Mouse (Mus musculus): Measurements from ENCODE around the gene Son. TPM values are rescaled to one million over a fixed set of nuclear protein-coding genes. Genes with fewer than 3 reads are reported as not detected.

Son gene
- polyA plus RNA-seq, 1 experiment from 2014 or later: 162 TPM

DNA sequence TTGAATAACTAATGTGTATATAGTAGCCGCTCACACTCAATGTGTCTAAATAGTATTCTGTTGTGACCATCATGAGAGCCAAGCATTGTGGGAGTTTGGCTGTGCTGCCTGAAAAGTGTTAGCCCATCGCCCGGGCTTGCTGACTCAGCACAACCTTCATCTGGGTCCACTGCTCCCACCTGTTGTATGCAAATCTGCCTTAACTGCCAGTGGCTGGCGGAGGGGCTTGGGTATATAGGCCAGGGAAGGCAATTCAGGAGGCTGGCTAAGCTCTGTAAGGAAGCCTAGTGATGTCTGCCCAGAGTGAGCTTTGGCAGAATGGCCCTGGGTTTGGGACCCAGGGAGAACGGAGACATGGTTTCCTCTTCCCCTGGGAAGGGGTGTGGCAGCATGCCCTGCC is 27.1 kb upstream of the Son start:
- Histone ChIP-seq H3K4me3 (no peak overlapping the region), H3K4me1 (no peaks in the 10 kb centered on the region), H3K9ac (no peak overlapping the region), H3K27ac (no peak overlapping the region), H3K9me3 (replicated peaks) (no peaks in the 10 kb centered on the region), H3K4me2 (replicated peaks) (no peak overlapping the region), H3K36me3 (peaks cover 46% of the 10 kb centered on the region), H3K27me3 (no peaks in the 10 kb centered on the region)
- ATAC-seq (ENCODE audit: low FRiP score): no peak
- 93% methylated on average over 5 of the region's 5 CpGs for WGBS

DNA sequence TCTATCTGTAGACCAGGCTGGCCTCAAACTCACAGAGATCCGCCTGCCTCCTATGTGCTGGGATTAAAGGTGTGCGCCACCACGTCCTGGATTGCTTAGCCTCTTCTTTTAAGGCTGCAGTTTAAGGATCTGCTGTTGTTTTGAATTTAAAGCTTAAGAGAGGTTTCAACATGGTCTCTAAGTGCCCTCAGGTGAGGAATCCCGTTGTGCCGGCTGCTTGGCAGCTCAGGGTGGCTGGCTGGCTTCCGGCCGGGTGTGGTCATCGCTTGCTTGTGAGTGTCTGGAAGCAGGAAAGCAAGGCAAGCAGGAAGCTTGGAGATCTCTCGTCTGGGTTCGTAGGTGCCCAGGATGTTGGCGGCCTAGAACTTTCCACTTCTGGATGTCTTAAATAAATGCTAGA is 26.3 kb upstream of the Son start:
- Histone ChIP-seq H3K9ac (no peak overlapping the region), H3K4me2 (replicated peaks) (no peak overlapping the region), H3K27ac (no peak overlapping the region), H3K27me3 (no peaks in the 10 kb centered on the region), H3K9me3 (replicated peaks) (no peaks in the 10 kb centered on the region), H3K36me3 (peaks cover 54% of the 10 kb centered on the region), H3K4me1 (no peaks in the 10 kb centered on the region), H3K4me3 (no peak overlapping the region)
- no peak for ATAC-seq (ENCODE audit: low FRiP score)
- 95% methylated on average over 11 of the region's 11 CpGs for WGBS

DNA sequence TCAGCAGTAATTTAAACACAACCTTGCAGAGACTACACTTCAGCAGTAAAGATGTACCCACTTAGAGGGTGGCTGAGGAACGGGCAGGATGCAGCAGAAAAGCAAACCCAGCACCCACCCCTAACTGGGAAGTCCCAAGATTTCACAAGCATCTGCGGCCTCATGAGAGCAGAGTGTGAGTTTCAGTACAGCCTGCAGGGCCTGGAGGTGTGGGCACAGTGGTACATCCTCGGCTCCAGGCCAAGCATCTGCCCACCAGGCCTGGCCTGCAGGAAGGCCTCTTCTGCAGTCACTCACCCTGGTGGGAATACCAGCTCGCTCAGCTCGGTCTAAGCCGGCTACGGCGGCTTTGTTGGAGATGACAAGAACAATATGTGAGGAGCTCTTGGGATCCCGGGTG is 24.2 kb upstream of the Son start:
- WGBS: 96% methylated on average over 9 of the region's 9 CpGs
- H3K9ac ChIP-seq: no peak overlapping the region
- H3K4me3 ChIP-seq: no peak overlapping the region
- H3K9me3 ChIP-seq (replicated peaks): no peaks in the 10 kb centered on the region
- no peaks in the 10 kb centered on the region for H3K27me3 ChIP-seq
- H3K4me1 ChIP-seq: no peaks in the 10 kb centered on the region
- no peak overlapping the region for H3K4me2 ChIP-seq (replicated peaks)
- H3K27ac ChIP-seq: no peak overlapping the region
- ATAC-seq (ENCODE audit: low FRiP score): no peak
- H3K36me3 ChIP-seq: peaks cover 73% of the 10 kb centered on the region

DNA sequence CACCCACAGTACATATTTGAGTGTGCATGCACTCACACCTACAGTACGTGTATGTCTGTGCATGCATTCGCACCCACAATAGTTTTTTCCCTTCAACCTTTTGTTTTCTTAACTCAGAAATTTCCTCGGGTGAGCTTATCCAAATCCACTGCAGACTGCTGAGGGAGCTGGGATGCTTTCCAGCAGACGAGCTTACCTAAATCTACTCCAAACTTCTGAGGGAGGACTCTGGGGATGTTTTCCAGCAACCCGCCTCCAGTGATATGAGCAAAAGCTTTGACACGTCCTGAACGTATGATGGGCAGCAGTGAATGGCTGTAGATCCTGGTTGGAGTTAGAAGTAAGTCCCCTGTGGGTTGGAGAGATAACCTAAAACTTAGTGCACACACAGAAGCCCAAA is 19.5 kb upstream of the Son start:
- H3K9ac ChIP-seq: no peak overlapping the region
- no peak for ATAC-seq (ENCODE audit: low FRiP score)
- 87% methylated on average over 7 of the region's 7 CpGs for WGBS
- no peaks in the 10 kb centered on the region for H3K4me1 ChIP-seq
- no peak overlapping the region for H3K4me2 ChIP-seq (replicated peaks)
- no peak overlapping the region for H3K27ac ChIP-seq
- peaks cover 83% of the 10 kb centered on the region for H3K36me3 ChIP-seq
- no peaks in the 10 kb centered on the region for H3K9me3 ChIP-seq (replicated peaks)
- H3K4me3 ChIP-seq: no peak overlapping the region
- H3K27me3 ChIP-seq: no peaks in the 10 kb centered on the region

DNA sequence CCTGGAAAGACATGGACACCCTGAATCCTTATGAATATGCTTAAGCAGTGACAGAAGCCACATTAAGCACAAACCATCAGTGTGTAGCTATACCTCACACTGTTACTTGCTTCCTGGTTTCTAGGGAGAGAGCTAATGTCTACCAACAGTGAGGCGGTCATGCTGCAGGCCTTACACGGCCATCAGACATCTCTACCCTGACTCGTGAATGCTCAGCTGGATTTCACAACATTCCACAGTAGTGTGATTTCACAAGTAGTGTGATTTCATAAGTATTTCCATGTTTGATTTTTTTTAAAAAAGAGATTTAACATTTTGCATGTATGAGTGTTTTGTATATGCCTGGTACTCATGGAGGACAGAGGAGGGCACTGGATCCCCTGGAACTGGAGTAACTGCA is 18.6 kb upstream of the Son start:
- 92% methylated on average over 3 of the region's 3 CpGs for WGBS
- Histone ChIP-seq H3K9me3 (replicated peaks) (no peaks in the 10 kb centered on the region), H3K27me3 (no peaks in the 10 kb centered on the region), H3K4me2 (replicated peaks) (no peak overlapping the region), H3K4me1 (no peaks in the 10 kb centered on the region), H3K27ac (no peak overlapping the region), H3K9ac (no peak overlapping the region), H3K36me3 (peaks cover 81% of the 10 kb centered on the region), H3K4me3 (no peak overlapping the region)
- no peak for ATAC-seq (ENCODE audit: low FRiP score)

DNA sequence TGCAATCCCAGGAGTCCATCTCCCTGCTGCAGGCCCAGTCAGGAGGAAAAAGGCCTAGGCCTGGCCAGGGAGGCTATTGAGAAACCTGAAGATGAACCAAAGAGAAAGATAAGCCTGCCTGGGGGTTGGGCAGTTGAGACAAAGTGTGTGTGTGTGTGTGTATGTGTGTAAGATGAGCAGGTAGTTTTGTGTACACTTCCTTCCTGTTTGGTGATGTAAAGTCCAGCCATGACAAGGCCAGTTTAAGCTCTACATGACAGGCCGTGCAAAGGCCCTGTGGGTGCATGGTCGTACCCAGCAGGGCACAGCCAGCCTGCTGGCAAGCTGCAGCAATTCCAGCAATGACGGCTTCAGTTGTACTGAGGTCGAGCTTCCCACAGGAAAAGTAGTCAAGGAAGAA is 17.6 kb upstream of the Son start:
- H3K36me3 ChIP-seq: peaks cover 80% of the 10 kb centered on the region
- H3K9me3 ChIP-seq (replicated peaks): no peaks in the 10 kb centered on the region
- no peak for ATAC-seq (ENCODE audit: low FRiP score)
- H3K4me2 ChIP-seq (replicated peaks): no peak overlapping the region
- H3K4me1 ChIP-seq: no peaks in the 10 kb centered on the region
- H3K27me3 ChIP-seq: no peaks in the 10 kb centered on the region
- no peak overlapping the region for H3K9ac ChIP-seq
- 92% methylated on average over 4 of the region's 4 CpGs for WGBS
- no peak overlapping the region for H3K4me3 ChIP-seq
- H3K27ac ChIP-seq: no peak overlapping the region

DNA sequence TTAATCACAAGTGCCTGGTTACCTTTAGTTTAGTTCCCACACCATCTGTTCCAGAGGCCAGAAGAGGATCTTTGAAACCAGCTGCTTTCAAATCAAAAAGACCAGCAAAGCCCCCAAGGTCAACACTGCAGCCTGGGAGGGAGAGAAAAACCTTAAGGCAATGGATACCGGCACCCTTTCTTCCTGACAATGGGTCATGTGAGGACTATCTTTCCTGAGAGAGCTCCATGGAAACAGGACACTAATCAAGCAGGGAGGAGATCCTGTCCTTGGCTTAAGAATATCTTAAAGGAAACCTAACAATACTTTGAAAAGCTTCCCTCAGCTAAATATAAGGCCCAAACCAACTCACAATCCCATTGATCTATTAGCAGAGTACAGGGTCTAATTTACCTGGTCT is 16.7 kb upstream of the Son start:
- Histone ChIP-seq H3K9ac (no peak overlapping the region), H3K27me3 (no peaks in the 10 kb centered on the region), H3K4me1 (no peaks in the 10 kb centered on the region), H3K4me2 (replicated peaks) (no peak overlapping the region), H3K9me3 (replicated peaks) (no peaks in the 10 kb centered on the region), H3K4me3 (no peak overlapping the region), H3K27ac (no peak overlapping the region), H3K36me3 (peaks cover 80% of the 10 kb centered on the region)
- WGBS: 70% methylated on average over 1 of the region's 1 CpGs
- no peak for ATAC-seq (ENCODE audit: low FRiP score)

DNA sequence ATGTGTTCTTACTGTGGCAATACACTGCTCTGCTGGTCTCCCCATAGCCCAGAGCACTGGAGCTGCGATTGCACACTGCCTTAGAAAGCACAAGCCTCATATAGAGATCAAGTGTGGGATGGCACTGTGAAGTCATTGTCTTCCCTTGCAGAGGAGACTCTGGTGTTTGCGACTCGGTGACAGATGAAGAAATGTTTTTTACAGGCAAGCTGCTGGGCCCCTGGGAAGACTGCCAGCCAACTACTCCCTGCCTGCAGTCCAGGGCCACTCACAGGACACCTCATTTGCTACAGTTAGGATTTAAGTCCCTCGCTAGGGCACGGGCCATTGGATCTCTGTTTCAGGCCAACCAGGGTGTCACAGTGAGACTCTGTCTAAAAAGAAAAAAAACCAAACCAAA is 14.9 kb upstream of the Son start:
- Histone ChIP-seq H3K4me3 (no peak overlapping the region), H3K27ac (no peak overlapping the region), H3K27me3 (no peaks in the 10 kb centered on the region), H3K4me2 (replicated peaks) (no peak overlapping the region), H3K9ac (no peak overlapping the region), H3K9me3 (replicated peaks) (no peaks in the 10 kb centered on the region), H3K4me1 (no peaks in the 10 kb centered on the region), H3K36me3 (peaks cover 82% of the 10 kb centered on the region)
- ATAC-seq (ENCODE audit: low FRiP score): no peak
- WGBS: 88% methylated on average over 5 of the region's 5 CpGs

DNA sequence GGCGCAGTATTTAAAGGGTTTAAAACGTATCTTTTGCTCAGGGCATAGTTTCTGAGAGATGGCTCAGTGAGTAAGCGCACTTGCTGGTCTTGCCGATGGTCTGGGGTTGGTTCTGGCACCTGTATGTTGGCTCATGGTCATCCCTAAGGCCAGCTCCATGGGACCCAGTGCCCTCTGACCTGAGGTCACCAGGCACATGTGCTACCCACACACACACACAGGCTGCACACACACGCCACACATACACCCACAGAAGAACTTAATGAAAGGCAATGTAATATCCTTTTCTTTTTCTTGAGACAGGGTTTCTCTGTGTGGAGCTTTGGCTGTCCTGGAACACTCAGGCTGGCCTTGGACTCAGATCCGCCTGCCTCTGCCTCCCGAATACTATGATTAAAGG is 14.4 kb upstream of the Son start:
- no peak overlapping the region for H3K27ac ChIP-seq
- no peaks in the 10 kb centered on the region for H3K9me3 ChIP-seq (replicated peaks)
- H3K27me3 ChIP-seq: no peaks in the 10 kb centered on the region
- no peak for ATAC-seq (ENCODE audit: low FRiP score)
- no peaks in the 10 kb centered on the region for H3K4me1 ChIP-seq
- peaks cover 82% of the 10 kb centered on the region for H3K36me3 ChIP-seq
- H3K4me2 ChIP-seq (replicated peaks): no peak overlapping the region
- H3K9ac ChIP-seq: no peak overlapping the region
- WGBS: 94% methylated on average over 7 of the region's 7 CpGs
- no peak overlapping the region for H3K4me3 ChIP-seq

DNA sequence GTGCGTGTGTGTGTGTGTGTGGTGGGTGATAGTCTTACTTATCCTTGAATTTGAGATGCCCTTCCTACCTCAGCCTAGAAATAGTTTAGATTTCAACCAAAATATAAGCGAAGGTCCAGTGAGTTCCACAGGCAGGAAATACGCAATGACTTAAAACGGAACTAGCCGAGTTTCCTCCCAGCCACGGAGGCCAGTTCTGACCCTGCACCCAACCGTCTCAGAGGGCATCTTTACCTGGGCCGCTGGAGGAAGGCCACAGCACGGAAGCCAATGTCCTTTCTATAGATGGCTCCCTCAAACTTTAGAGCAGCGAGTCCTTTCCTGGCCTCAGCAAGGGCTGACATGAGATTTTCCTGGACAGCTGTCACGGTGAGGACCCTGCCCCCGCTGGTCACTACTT is 13.7 kb upstream of the Son start:
- Histone ChIP-seq H3K4me3 (no peak overlapping the region), H3K4me2 (replicated peaks) (no peak overlapping the region), H3K9ac (no peak overlapping the region), H3K36me3 (peaks cover 81% of the 10 kb centered on the region), H3K27ac (no peak overlapping the region), H3K9me3 (replicated peaks) (no peaks in the 10 kb centered on the region), H3K4me1 (no peaks in the 10 kb centered on the region), H3K27me3 (no peaks in the 10 kb centered on the region)
- ATAC-seq (ENCODE audit: low FRiP score): no peak
- WGBS: 94% methylated on average over 12 of the region's 12 CpGs

DNA sequence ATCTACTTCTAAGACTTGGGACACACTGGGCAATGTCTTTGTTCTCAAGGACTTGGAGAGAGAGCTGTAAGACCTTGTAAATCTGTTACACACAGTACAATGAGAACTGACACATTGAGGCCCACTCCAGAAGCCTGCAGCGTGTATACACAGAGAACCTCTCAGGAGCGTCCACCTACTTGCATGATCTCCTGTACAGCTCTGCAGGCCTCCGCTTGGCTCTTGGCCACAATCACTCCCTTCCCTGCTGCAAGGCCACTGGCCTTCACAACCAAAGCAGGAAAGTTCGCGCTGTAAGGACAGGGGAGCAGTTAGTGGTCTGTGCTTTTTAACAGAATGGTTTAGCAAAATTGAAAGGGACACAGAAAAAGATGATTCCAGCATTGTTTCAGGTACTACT is 8.1 kb upstream of the Son start:
- no peak overlapping the region for H3K9ac ChIP-seq
- no peaks in the 10 kb centered on the region for H3K9me3 ChIP-seq (replicated peaks)
- no peaks in the 10 kb centered on the region for H3K27me3 ChIP-seq
- no peaks in the 10 kb centered on the region for H3K4me1 ChIP-seq
- no peak for ATAC-seq (ENCODE audit: low FRiP score)
- no peak overlapping the region for H3K27ac ChIP-seq
- H3K4me3 ChIP-seq: no peak overlapping the region
- 93% methylated on average over 5 of the region's 5 CpGs for WGBS
- peaks cover 79% of the 10 kb centered on the region for H3K36me3 ChIP-seq
- no peak overlapping the region for H3K4me2 ChIP-seq (replicated peaks)

DNA sequence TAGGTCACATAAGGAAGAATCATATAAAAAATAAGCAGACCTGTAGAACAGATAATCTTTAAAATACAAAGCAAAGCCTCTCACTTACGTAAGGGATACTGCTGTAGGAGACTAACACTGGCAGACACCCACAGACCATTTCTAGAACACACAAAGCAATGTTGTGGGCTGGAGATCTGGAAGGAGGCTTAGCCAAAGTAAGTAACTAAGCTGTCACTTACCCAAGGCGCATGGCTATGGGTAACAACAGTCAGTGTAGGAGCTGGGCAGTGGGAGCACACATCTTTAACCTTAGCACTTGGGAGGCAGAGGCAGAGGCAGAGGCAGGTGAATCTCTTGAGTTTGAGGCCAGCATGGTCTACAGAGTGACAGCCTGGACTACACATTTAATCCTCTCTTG is 7.7 kb upstream of the Son start:
- Histone ChIP-seq H3K4me3 (no peak overlapping the region), H3K27me3 (no peaks in the 10 kb centered on the region), H3K9ac (no peak overlapping the region), H3K4me2 (replicated peaks) (no peak overlapping the region), H3K9me3 (replicated peaks) (no peaks in the 10 kb centered on the region), H3K36me3 (peaks cover 75% of the 10 kb centered on the region), H3K4me1 (no peaks in the 10 kb centered on the region), H3K27ac (no peak overlapping the region)
- ATAC-seq (ENCODE audit: low FRiP score): no peak
- WGBS: 90% methylated on average over 2 of the region's 2 CpGs

DNA sequence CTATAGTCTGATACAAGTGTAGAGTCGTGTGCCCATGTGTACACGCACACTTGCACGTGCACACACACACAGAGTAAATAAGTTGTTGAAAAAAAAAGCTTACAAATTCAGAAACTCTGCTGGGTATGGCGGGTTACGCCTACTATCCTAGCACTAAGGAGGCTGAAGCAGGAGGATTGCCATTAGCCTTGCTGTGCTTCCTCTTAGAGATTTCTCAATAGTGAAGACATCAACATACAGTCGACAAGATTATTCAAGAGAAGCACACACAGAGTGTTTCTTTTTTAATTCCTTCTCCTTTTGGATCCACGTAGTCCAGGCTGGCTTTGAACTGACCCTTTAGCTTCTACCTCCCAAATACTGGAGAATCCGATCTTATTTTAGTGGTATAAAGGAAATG is 7.1 kb upstream of the Son start:
- Histone ChIP-seq H3K9ac (no peak overlapping the region), H3K36me3 (peaks cover 71% of the 10 kb centered on the region), H3K4me1 (0 out of 2 replicates have a peak, but pooled peaks cover 2% of the 10 kb centered on the region), H3K9me3 (replicated peaks) (no peaks in the 10 kb centered on the region), H3K27ac (no peak overlapping the region), H3K4me2 (replicated peaks) (no peak overlapping the region), H3K27me3 (no peaks in the 10 kb centered on the region), H3K4me3 (no peak overlapping the region)
- 95% methylated on average over 8 of the region's 8 CpGs for WGBS
- no peak for ATAC-seq (ENCODE audit: low FRiP score)

DNA sequence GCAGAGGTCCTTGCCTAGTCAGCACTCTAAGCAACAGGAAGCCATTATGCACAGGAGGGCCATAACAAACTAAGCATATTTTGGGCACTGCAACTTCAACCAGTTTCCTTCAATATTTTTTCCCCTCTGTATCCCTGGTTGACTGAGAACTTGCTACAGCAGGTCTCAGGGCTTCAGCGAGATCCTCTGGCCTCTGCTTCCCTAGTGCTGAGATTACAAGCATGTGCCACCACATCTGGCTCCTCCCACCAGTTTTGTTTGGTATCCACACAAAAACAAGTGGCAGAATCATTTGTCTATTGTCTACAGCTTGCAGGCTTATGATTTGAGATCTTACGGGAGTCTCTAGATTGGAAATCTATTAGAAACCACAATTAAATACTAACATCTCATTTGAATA is 2.4 kb upstream of the Son start:
- no peak overlapping the region for H3K4me2 ChIP-seq (replicated peaks)
- 85% methylated on average over 2 of the region's 2 CpGs for WGBS
- no peaks in the 10 kb centered on the region for H3K27me3 ChIP-seq
- peaks cover 28% of the 10 kb centered on the region for H3K36me3 ChIP-seq
- H3K4me1 ChIP-seq: peaks cover 10% of the 10 kb centered on the region
- H3K9me3 ChIP-seq (replicated peaks): no peaks in the 10 kb centered on the region
- no peak overlapping the region for H3K4me3 ChIP-seq
- H3K9ac ChIP-seq: no peak overlapping the region
- no peak overlapping the region for H3K27ac ChIP-seq
- no peak for ATAC-seq (ENCODE audit: low FRiP score)
